Mouse (Mus musculus) cortical plate, adult 2 months (tissue): ENCODE measurements around the gene Serpinb1a.

Experiments
- CTCF ChIP-seq: fragments of 200-500 bp; IDR thresholded peaks from 2 replicates; pipeline ENCODE4 v1.5.1; 2011; ENCODE audit warnings: mild to moderate bottlenecking, control low read depth, low read length; ENCODE audit not compliant: insufficient read depth; ENCODE audit errors: extremely low read depth
- POLR2A ChIP-seq: fragments of 200-500 bp; IDR thresholded peaks from 2 replicates; pipeline ENCODE4 v1.6.1; 2011; ENCODE audit warnings: mild to moderate bottlenecking, low read length, control low read depth; ENCODE audit not compliant: insufficient read depth; ENCODE audit errors: extremely low read depth

- TF ChIP-seq CTCF (no peak), POLR2A (no peak)
Measured at GRCm38 (mm10) chr13:32824377-32825330, 26.3 kb downstream of the Serpinb1a start.
